Mouse (Mus musculus) mesoderm, embryonic 11.5 days (tissue): Measurements from ENCODE around the gene Kcnj15.

Source experiments
- DNase-seq: peaks from one replicate; pipeline ENCODE4 v3.0.0-alpha.2; 2012; ENCODE audit warnings: low read depth, low spot score

The Kcnj15 gene

GRCm38 (mm10) chr16:95257266-95257894, at the start of gene Kcnj15:
TSS of gene Kcnj15 (plus strand) at chr16:95257558.
- DNase-seq = no peak

GRCm38 (mm10) chr16:95208243-95208642, 49.1 kb upstream of the Kcnj15 start:
- no peak for DNase-seq

GRCm38 (mm10) chr16:95209011-95209466, 48.3 kb upstream of the Kcnj15 start:
- DNase-seq = no peak

- DNase-seq = no peak
Observed at GRCm38 (mm10) chr16:95214251-95215197, 42.8 kb upstream of the Kcnj15 start.

- no peak for DNase-seq
Observed at GRCm38 (mm10) chr16:95215782-95216181, 41.6 kb upstream of the Kcnj15 start.

GRCm38 (mm10) chr16:95216346-95216745, 41.0 kb upstream of the Kcnj15 start:
- no peak for DNase-seq

- DNase-seq = no peak
Observed at GRCm38 (mm10) chr16:95216824-95217223, 40.5 kb upstream of the Kcnj15 start.

- DNase-seq = no peak
Observed at GRCm38 (mm10) chr16:95218783-95219182, 38.6 kb upstream of the Kcnj15 start.

- DNase-seq = no peak
Observed at GRCm38 (mm10) chr16:95219459-95219858, 37.9 kb upstream of the Kcnj15 start.

- DNase-seq = no peak
Observed at GRCm38 (mm10) chr16:95221051-95221450, 36.3 kb upstream of the Kcnj15 start.

GRCm38 (mm10) chr16:95222026-95222718, 35.2 kb upstream of the Kcnj15 start:
- no peak for DNase-seq

GRCm38 (mm10) chr16:95223435-95223834, 33.9 kb upstream of the Kcnj15 start:
- no peak for DNase-seq

GRCm38 (mm10) chr16:95225285-95225684, 32.1 kb upstream of the Kcnj15 start:
- no peak for DNase-seq

- DNase-seq = no peak
Observed at GRCm38 (mm10) chr16:95231768-95232167, 25.6 kb upstream of the Kcnj15 start.

- no peak for DNase-seq
Observed at GRCm38 (mm10) chr16:95234891-95235548, 22.3 kb upstream of the Kcnj15 start.

GRCm38 (mm10) chr16:95239209-95239925, 18.0 kb upstream of the Kcnj15 start:
- DNase-seq = no peak

- no peak for DNase-seq
Observed at GRCm38 (mm10) chr16:95240688-95241087, 16.7 kb upstream of the Kcnj15 start.

- no peak for DNase-seq
Observed at GRCm38 (mm10) chr16:95241581-95241980, 15.8 kb upstream of the Kcnj15 start.

GRCm38 (mm10) chr16:95242114-95242513, 15.2 kb upstream of the Kcnj15 start:
- DNase-seq = no peak

- DNase-seq = no peak
Observed at GRCm38 (mm10) chr16:95243401-95243800, 14.0 kb upstream of the Kcnj15 start.
